Mouse (Mus musculus) retina, postnatal 7 days (tissue): ENCODE measurements around the gene Olfr612.
"Not testable (repeated sequence)": the region's sequence is repeated elsewhere in the genome, so short reads cannot be mapped to it uniquely, and the experiment has no call there.

ENCODE experiments used
- DNase-seq: peaks from one replicate; pipeline ENCODE4 v3.0.0-alpha.2; 2012; ENCODE audit warnings: low read depth, low spot score

The Olfr612 gene

DNA sequence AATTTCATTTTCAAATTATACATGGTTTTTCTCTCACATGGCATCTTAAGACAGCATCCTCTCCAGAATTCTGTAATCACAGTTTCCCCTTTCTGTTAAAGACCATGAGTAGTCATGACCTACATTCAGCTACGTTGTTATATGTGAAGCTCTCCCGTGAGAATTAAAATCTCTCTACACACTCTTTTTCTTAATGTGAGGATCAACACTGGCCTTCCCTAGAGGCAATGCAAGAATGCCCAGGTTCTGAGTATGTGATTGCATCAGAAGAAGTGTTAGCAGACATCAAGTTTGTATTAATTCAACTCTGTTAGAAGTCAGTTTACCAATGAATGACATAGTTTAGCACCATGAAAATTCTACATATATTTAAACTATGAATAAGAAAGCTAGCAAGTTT, at the start of gene Olfr612:
Olfr612 (minus strand) TSS at position 101 of the 400 bp plus-strand sequence.
- not testable (repeated sequence) for DNase-seq

DNA sequence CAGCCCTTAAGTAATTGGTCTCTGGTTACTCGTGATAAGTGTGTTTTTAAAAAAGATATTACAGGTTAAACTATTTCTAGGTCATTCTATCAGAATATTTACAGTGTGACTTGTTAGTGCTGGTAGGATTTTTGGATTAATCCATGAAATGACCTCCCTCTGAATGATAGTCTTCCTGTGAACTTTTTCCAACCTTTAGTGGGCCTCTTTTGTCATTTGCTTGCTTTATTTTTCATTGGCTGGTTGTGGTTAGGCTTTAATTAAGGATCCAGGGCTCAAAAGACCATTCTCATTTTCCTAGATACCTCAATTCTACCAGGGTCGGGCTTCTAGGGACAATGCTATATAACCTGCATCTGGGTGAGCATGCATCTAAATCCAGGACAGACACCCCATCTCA, 47.3 kb upstream of the Olfr612 start, which contains the start of gene Olfr618:
Olfr618 (plus strand) TSS at position 301 of the 400 bp plus-strand sequence.
- DNase-seq, result no peak

DNA sequence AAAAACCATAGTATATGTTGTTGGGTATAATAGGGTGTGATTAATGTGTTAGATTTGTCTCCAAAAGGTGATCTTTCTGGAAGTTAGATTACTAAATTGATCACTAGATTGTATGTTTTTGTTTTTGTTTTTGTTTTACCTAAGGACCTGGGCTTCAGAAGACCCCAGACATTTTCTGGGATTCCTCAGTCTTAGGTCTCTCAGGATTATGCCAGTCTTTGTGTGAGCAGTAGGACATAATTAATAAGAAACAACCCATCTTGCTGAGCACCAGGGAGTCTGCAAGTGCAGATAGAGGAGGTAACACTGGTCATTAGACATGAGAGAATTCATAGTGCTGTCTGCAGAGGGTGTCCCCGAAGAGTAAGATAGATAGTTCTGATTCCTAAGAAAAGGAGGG, 30.2 kb upstream of the Olfr612 start, which contains the start of gene Olfr617:
Olfr617 (plus strand) TSS at position 301 of the 400 bp plus-strand sequence.
- DNase-seq, result no peak

DNA sequence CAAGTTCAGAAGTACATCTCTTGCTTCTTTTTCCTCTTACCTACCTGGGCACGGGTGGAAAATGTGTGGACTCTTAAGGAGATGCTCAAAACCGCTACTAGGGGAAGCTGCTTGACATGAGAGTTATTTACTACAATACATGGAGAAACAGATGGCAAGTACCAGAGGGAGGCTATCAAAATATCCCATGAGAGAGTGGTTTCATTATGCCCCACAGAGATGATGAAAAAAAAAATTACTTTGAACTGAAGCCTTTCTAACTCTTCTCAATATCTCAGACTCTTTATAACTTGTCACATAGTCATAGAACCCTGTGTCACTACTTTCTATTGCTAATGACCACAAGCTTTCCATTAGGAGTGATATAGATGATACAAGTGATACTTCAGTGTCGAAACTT, 26.5 kb upstream of the Olfr612 start, which contains the start of gene Olfr616:
Olfr616 (minus strand) TSS at position 101 of the 400 bp plus-strand sequence.
- no peak for DNase-seq

DNA sequence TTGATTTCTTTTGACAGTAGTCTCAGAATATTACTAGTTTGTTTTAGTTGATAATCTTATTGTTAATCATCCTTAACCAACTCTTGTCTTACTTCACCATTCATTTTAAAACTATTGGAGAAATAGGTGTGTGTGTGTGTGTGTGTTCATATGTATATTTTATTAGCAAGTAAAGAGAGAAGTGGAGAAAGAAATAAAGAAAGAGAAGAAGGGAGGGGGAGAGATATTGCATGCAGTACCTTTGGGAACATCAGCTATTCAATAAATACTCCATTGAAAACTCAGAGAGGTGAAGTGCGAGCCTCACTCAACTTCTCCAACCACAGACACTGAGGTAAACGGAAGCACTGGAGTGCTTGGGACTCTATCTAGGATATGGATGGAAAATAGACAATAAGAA, 13.3 kb upstream of the Olfr612 start, which contains the start of gene Olfr615:
Olfr615 (plus strand) TSS at position 301 of the 400 bp plus-strand sequence.
- no peak for DNase-seq

DNA sequence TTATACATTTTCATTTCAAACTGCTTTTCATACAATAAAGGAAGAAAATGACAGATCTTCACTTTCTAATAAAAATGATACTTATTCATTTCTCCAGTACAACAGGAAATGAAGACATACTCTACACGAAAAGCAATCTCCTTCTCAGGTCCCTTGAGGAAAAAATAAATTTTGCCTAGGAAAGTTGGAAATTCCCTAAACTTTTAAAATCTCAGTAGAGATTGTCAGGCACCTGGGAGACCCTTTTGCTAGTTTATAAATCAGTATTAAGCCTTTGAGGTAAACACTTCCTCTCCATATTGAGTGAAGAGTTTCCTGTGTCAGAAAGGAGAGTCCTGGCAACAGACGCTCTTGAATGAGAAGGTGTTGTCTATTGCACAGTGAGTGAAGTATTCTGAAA, 5.3 kb upstream of the Olfr612 start, which contains the start of gene Olfr613:
Olfr613 (plus strand) TSS at position 301 of the 400 bp plus-strand sequence.
- DNase-seq, result no peak

DNA sequence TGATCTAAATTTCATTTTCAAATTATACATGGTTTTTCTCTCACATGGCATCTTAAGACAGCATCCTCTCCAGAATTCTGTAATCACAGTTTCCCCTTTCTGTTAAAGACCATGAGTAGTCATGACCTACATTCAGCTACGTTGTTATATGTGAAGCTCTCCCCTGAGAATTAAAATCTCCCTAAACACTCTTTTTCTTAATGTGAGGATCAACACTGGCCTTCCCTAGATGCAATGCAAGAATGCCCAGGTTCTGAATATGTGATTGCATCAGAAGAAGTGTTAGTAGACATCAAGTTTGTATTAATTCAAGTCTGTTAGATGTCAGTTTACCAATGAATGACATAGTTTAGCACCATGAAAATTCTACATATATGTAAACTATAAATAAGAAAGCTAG, 21.8 kb downstream of the Olfr612 start, which contains the start of gene Olfr611:
Olfr611 (minus strand) TSS at position 101 of the 400 bp plus-strand sequence.
- not testable (repeated sequence) for DNase-seq

DNA sequence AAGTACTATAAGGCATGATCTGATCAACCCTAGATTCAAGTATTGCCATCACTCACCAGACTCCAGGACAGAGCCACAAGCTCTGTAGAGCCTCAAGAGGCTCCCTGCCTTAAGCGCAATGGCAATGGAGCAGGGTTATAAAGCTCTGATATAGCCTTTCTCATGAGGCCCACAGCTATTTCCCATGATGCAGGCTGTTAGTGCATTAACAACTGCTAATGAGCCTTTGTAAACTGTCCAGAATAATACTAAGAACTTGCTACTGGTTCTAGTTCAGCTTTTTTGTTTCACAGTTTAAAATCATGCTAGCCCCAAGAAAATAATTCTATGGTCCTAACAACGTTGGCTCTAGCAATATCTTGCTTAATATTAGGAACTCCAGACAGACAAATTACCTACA, 30.5 kb downstream of the Olfr612 start, which contains the start of gene Olfr610:
Olfr610 (minus strand) TSS at position 101 of the 400 bp plus-strand sequence.
- DNase-seq, result no peak

DNA sequence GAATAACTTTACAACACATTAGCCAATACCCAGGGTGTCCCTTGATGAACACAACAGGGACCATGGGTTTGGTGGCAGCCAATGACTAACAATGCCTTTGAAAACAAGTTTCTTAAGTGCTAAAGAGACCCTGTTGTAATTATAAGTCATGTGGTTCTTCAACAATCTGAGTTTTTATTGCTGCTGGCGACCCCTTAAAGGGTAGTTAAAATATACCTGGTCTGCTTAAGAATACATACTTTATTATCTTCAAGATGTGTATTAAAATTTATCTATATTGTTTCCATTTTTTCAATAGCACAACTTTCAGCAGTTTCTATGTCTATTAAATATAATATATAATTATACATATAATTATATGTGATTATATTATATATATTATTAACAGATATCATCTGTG, 44.6 kb downstream of the Olfr612 start, which contains the start of gene Olfr609:
Olfr609 (minus strand) TSS at position 101 of the 400 bp plus-strand sequence.
- no peak for DNase-seq
